ENCODE assay signal across 9 mouse cellular contexts in genomic region chr17:67667981-67668380, GRCm38 (mm10). TPM values are rescaled to one million over a fixed set of nuclear protein-coding genes. Genes with fewer than 3 reads are reported as not detected.
DNase-seq lines count a peak whose midpoint lies in the region; ATAC-seq and TF ChIP-seq lines count a peak whose summit lies in the region.
"Had no signal": no experiment of that assay in that cellular context is flagged by ENCODE, and none has a peak within 500 bp of the region (broad histone marks: within the 10 kb centered on the region; RNA-seq: fewer than 3 reads in every experiment).

No protein-coding gene starts in this region.

- no peaks in the 10 kb centered on the region for H3K36me3 ChIP-seq in hindbrain, embryonic 10.5 days
- no peaks in the 10 kb centered on the region for H3K36me3 ChIP-seq in hindbrain, embryonic 12.5 days
- H3K36me3 ChIP-seq in midbrain, postnatal 0 days (ENCODE audit: insufficient read depth, low read length): no peaks in the 10 kb centered on the region

- H3K4me3 ChIP-seq in hindbrain, embryonic 10.5 days: no peak overlapping the region
- H3K4me3 ChIP-seq in hindbrain, embryonic 12.5 days: no peak overlapping the region
- H3K4me3 ChIP-seq in midbrain, postnatal 0 days (ENCODE audit: low read depth, low read length): no peak overlapping the region
- H3K4me3 ChIP-seq: myocyte had no signal

- no peak for ATAC-seq in hindbrain, embryonic 12.5 days (ENCODE audit: low FRiP score)
- peak; percentile 91 for ATAC-seq in frontal cortex, adult (ENCODE audit: low TSS enrichment)
- ATAC-seq in midbrain, postnatal 0 days (ENCODE audit: low FRiP score): no peak

- 18% methylated on average over 3 of the region's 3 CpGs for WGBS in hindbrain, embryonic 10.5 days
- WGBS in hindbrain, embryonic 12.5 days: 15% methylated on average over 3 of the region's 3 CpGs
- 13% methylated on average over 3 of the region's 3 CpGs for WGBS in midbrain, postnatal 0 days

- no peak overlapping the region for H3K27ac ChIP-seq in hindbrain, embryonic 10.5 days
- no peak overlapping the region for H3K27ac ChIP-seq in hindbrain, embryonic 12.5 days
- H3K27ac ChIP-seq in midbrain, postnatal 0 days (ENCODE audit: low read depth, low read length): no peak overlapping the region

- no peaks in the 10 kb centered on the region for H3K9me3 ChIP-seq in hindbrain, embryonic 10.5 days
- H3K9me3 ChIP-seq in hindbrain, embryonic 12.5 days (replicated peaks): no peaks in the 10 kb centered on the region
- H3K9me3 ChIP-seq in midbrain, postnatal 0 days (ENCODE audit: low read length): no peaks in the 10 kb centered on the region

- H3K9ac ChIP-seq in hindbrain, embryonic 12.5 days: no peak overlapping the region
- no peak overlapping the region for H3K9ac ChIP-seq in midbrain, postnatal 0 days (replicated peaks; ENCODE audit: low read length, poor library complexity, severe bottlenecking)

- H3K4me1 ChIP-seq in hindbrain, embryonic 10.5 days (replicated peaks): no peaks in the 10 kb centered on the region
- H3K4me1 ChIP-seq in hindbrain, embryonic 12.5 days: 0 out of 2 replicates have a peak, but pooled peaks cover 4% of the 10 kb centered on the region
- H3K4me1 ChIP-seq in midbrain, postnatal 0 days (ENCODE audit: insufficient read depth, low read length): no peaks in the 10 kb centered on the region

- peak; percentile 87 for TF ChIP-seq CTCF in brain, embryonic 14.5 days (IDR thresholded peaks at IDR 0.05; ENCODE audit: borderline replicate concordance, extremely low read depth, insufficient read depth, insufficient read length)
- peak; percentile 97 for TF ChIP-seq CTCF in midbrain, postnatal 0 days (IDR thresholded peaks at IDR 0.05)

- intact Hi-C loops in left cerebral cortex, postnatal 25 days (cut with DNase I): loop anchor here (5.0 kb wide), 1 partner anchor 1091 kb away; no protein-coding TSS in a partner anchor

- no peak for TF ChIP-seq POLR2A in brain, embryonic 14.5 days (IDR thresholded peaks at IDR 0.05; ENCODE audit: borderline replicate concordance, extremely low read depth, insufficient read depth, insufficient read length, poor library complexity, severe bottlenecking)

- H3K4me2 ChIP-seq in hindbrain, embryonic 12.5 days (replicated peaks): no peak overlapping the region
- H3K4me2 ChIP-seq in midbrain, postnatal 0 days (ENCODE audit: low read depth, low read length, poor library complexity, severe bottlenecking): no peak overlapping the region

- DNase-seq in hindbrain, embryonic 10.5 days (ENCODE audit: low spot score): peak; percentile 80
- DNase-seq in brain, embryonic 14.5 days (ENCODE audit: low read depth): peak; percentile 85
- peak; percentile 56 for DNase-seq in kidney, adult 18-20 months
- DNase-seq in left cerebral cortex, postnatal 25 days (ENCODE audit: low spot score in 2 of 2): peak; percentile 61 to 69
- DNase-seq in midbrain, postnatal 0 days (ENCODE audit: low spot score): peak; percentile 87
- peak; percentile 35 to 61 for DNase-seq in urinary bladder, postnatal 4 days (ENCODE audit: low spot score in 2 of 2)

- H3K27me3 ChIP-seq in hindbrain, embryonic 10.5 days (ENCODE audit: insufficient read depth, poor library complexity, severe bottlenecking): 0 out of 2 replicates have a peak, but pooled peaks cover 11% of the 10 kb centered on the region
- H3K27me3 ChIP-seq in hindbrain, embryonic 12.5 days: no peaks in the 10 kb centered on the region
- H3K27me3 ChIP-seq in midbrain, postnatal 0 days (ENCODE audit: insufficient read depth, low read length): no peaks in the 10 kb centered on the region

RNA-seq across cellular contexts. Expression of gene Lama1, which starts 29.1 kb away (rescaled TPM):
- polyA plus RNA-seq in hindbrain, embryonic 10.5 days (2016; fragmentation: Nextera tagmentation; extraction: Ambion mirVana): 19.1 and 25.8 TPM in 2 replicates
- polyA plus RNA-seq in hindbrain, embryonic 12.5 days (2016; fragmentation: Nextera tagmentation; extraction: Ambion mirVana): 14.7 and 19.2 TPM in 2 replicates
- 10.5 and 14.0 TPM in 2 replicates for polyA plus RNA-seq in brain, embryonic 14.5 days (2012; rRNA removed)
- 1 to 10 TPM; 5.2 to 5.5 TPM for total RNA-seq in left cerebral cortex, postnatal 25 days (2021)
- 19.0 and 22.1 TPM in 2 replicates for total RNA-seq in midbrain, postnatal 0 days (2014; rRNA removed)
- 3.8 and 3.9 TPM in 2 replicates for polyA plus RNA-seq in midbrain, postnatal 0 days (2015; fragmentation: Nextera tagmentation; extraction: Ambion mirVana)

RNA-seq across cellular contexts. Expression of gene Lrrc30, which starts 35.5 kb away (rescaled TPM):
- not detected in 2 replicates for polyA plus RNA-seq in hindbrain, embryonic 10.5 days (2016; fragmentation: Nextera tagmentation; extraction: Ambion mirVana)
- not detected in 2 replicates for polyA plus RNA-seq in hindbrain, embryonic 12.5 days (2016; fragmentation: Nextera tagmentation; extraction: Ambion mirVana)
- polyA plus RNA-seq in brain, embryonic 14.5 days (2012; rRNA removed): not detected in 2 replicates
- not detected for total RNA-seq in left cerebral cortex, postnatal 25 days (2021)
- not detected in 2 replicates for total RNA-seq in midbrain, postnatal 0 days (2014; rRNA removed)
- polyA plus RNA-seq in midbrain, postnatal 0 days (2015; fragmentation: Nextera tagmentation; extraction: Ambion mirVana): not detected in 2 replicates
